Mouse (Mus musculus) midbrain, postnatal 0 days (tissue): ENCODE results near the gene Farp2. TPM values are rescaled to one million over a fixed set of nuclear protein-coding genes. Genes with fewer than 3 reads are reported as not detected.

Experiments
- ATAC-seq: fragments of 200-750 bp; cut with Nextera tagmentation; 2 replicates; pipeline ENCODE4 v1.8.0; 2017; ENCODE audit warnings: moderate number of reproducible peaks, mild to moderate bottlenecking, moderate TSS enrichment, moderate library complexity; ENCODE audit not compliant: low FRiP score
- DNase-seq: peaks from one replicate; pipeline ENCODE4 v3.0.0-alpha.2; 2015; ENCODE audit warnings: low spot score
- H3K27ac ChIP-seq: fragments of 300-500 bp; sonication (generic); 2 replicates; pipeline ENCODE4 v1.5.1; 2014; ENCODE audit warnings: low read depth, mild to moderate bottlenecking, low read length, mixed read lengths
- H3K27me3 ChIP-seq: fragments of 300-500 bp; sonication (generic); 2 replicates; pipeline ENCODE4 v1.6.1; 2014; ENCODE audit warnings: low read length, control low read depth, mixed read lengths; ENCODE audit not compliant: insufficient read depth
- H3K36me3 ChIP-seq: fragments of 300-500 bp; sonication (generic); 2 replicates; pipeline ENCODE4 v1.6.1; 2014; ENCODE audit warnings: low read length, control low read depth, mixed read lengths; ENCODE audit not compliant: insufficient read depth
- H3K4me1 ChIP-seq: fragments of 300-500 bp; sonication (generic); 2 replicates; pipeline ENCODE4 v1.6.1; 2014; ENCODE audit warnings: mild to moderate bottlenecking, control low read depth, antibody characterized with exemption, low read length, mixed read lengths; ENCODE audit not compliant: insufficient read depth
- H3K4me2 ChIP-seq: fragments of 300-500 bp; sonication (generic); 2 replicates; pipeline ENCODE4 v1.6.1; 2014; ENCODE audit warnings: low read depth, mild to moderate bottlenecking, low read length, mixed read lengths; ENCODE audit not compliant: poor library complexity, severe bottlenecking
- H3K4me3 ChIP-seq: fragments of 300-500 bp; sonication (generic); 2 replicates; pipeline ENCODE4 v1.5.1; 2014; ENCODE audit warnings: low read depth, mild to moderate bottlenecking, low read length, moderate library complexity
- H3K9ac ChIP-seq: fragments of 300-500 bp; sonication (generic); replicated peaks from 2 replicates; pipeline ENCODE4 v1.6.1; 2014; ENCODE audit warnings: mild to moderate bottlenecking, low read length, moderate library complexity, mixed read lengths; ENCODE audit not compliant: poor library complexity, severe bottlenecking
- H3K9me3 ChIP-seq: fragments of 300-500 bp; sonication (generic); 2 replicates; pipeline ENCODE4 v1.6.1; 2016; ENCODE audit warnings: low read length, control low read depth
- CTCF ChIP-seq: IDR thresholded peaks from 2 replicates; pipeline ENCODE4 v1.5.1; 2016; ENCODE audit warnings: antibody characterized with exemption, mild to moderate bottlenecking
- WGBS: fragments of 180-500 bp; shearing (Covaris S2); extraction: QIAGEN DNeasy Blood & Tissue Kit; methylation state at CpG from one replicate; pipeline ENCODE4 v1.1.7; 2014; 5-methylcytosine and 5-hydroxymethylcytosine counted together
- polyA plus RNA-seq: library from polyadenylated mRNA; unstranded; fragments of >200 nt; fragmentation: Nextera tagmentation; extraction: Ambion mirVana; gene quantifications from 2 replicates; pipeline ENCODE4 v1.2.1, GENCODE M21; 2015
- total RNA-seq: library from RNA; depleted of rRNA; stranded (reverse); fragments of >200 nt; gene quantifications from 2 replicates; pipeline ENCODE4 v1.2.3, GENCODE M21; 2014

Gene Farp2
- total and polyA plus RNA-seq, 2 experiments from 2014 or later: 2.2 to 7.8 TPM

- H3K36me3 ChIP-seq: no peaks in the 10 kb centered on the region
- no peak for ATAC-seq
Observed at GRCm38 (mm10) chr1:93593960-93594359, 82.1 kb downstream of the Farp2 start.

GRCm38 (mm10) chr1:93595916-93596315, 84.0 kb downstream of the Farp2 start:
- H3K4me2 ChIP-seq: no peak overlapping the region
- H3K4me1 ChIP-seq: no peaks in the 10 kb centered on the region
- WGBS: 64% methylated on average over 6 of the region's 6 CpGs
- H3K9me3 ChIP-seq: no peaks in the 10 kb centered on the region
- no peak for TF ChIP-seq CTCF
- DNase-seq (no peak), ATAC-seq (no peak)
- H3K4me3 ChIP-seq: no peak overlapping the region
- no peaks in the 10 kb centered on the region for H3K27me3 ChIP-seq
- no peak overlapping the region for H3K27ac ChIP-seq
- H3K36me3 ChIP-seq: no peaks in the 10 kb centered on the region
- no peak overlapping the region for H3K9ac ChIP-seq

More at GRCm38 (mm10) chr1:93593960-93594359, 82.1 kb downstream of the Farp2 start:
- Histone ChIP-seq H3K4me2 (no peak overlapping the region), H3K4me3 (no peak overlapping the region), H3K27ac (no peak overlapping the region), H3K9ac (no peak overlapping the region), H3K4me1 (no peaks in the 10 kb centered on the region), H3K27me3 (no peaks in the 10 kb centered on the region), H3K9me3 (no peaks in the 10 kb centered on the region)
- DNase-seq: no peak
- TF ChIP-seq CTCF: 0 out of 2 replicates have a peak, but pooled peaks have one; percentile 5

GRCm38 (mm10) chr1:93602911-93603310, 91.0 kb downstream of the Farp2 start:
- no peak for TF ChIP-seq CTCF
- ATAC-seq: no peak

GRCm38 (mm10) chr1:93603921-93604320, 92.0 kb downstream of the Farp2 start:
- Histone ChIP-seq H3K4me3 (no peak overlapping the region), H3K9ac (no peak overlapping the region), H3K36me3 (no peaks in the 10 kb centered on the region), H3K4me2 (no peak overlapping the region), H3K27me3 (no peaks in the 10 kb centered on the region), H3K9me3 (no peaks in the 10 kb centered on the region), H3K4me1 (no peaks in the 10 kb centered on the region), H3K27ac (no peak overlapping the region)
- DNase-seq (no peak), ATAC-seq (no peak)
- 94% methylated on average over 12 of the region's 12 CpGs for WGBS
- TF ChIP-seq CTCF: no peak

More at GRCm38 (mm10) chr1:93602911-93603310, 91.0 kb downstream of the Farp2 start:
- no peaks in the 10 kb centered on the region for H3K4me1 ChIP-seq
- no peaks in the 10 kb centered on the region for H3K27me3 ChIP-seq
- H3K27ac ChIP-seq: no peak overlapping the region
- no peak overlapping the region for H3K4me2 ChIP-seq
- H3K36me3 ChIP-seq: no peaks in the 10 kb centered on the region
- 83% methylated on average over 4 of the region's 4 CpGs for WGBS
- DNase-seq: no peak
- H3K4me3 ChIP-seq: no peak overlapping the region
- no peaks in the 10 kb centered on the region for H3K9me3 ChIP-seq
- H3K9ac ChIP-seq: no peak overlapping the region

- ATAC-seq: no peak
- no peaks in the 10 kb centered on the region for H3K4me1 ChIP-seq
- H3K9me3 ChIP-seq: no peaks in the 10 kb centered on the region
- no peak for TF ChIP-seq CTCF
- WGBS: 84% methylated on average over 14 of the region's 14 CpGs
- H3K36me3 ChIP-seq: no peaks in the 10 kb centered on the region
- no peak overlapping the region for H3K4me3 ChIP-seq
- H3K27ac ChIP-seq: no peak overlapping the region
- H3K27me3 ChIP-seq: no peaks in the 10 kb centered on the region
- no peak for DNase-seq
- H3K9ac ChIP-seq: no peak overlapping the region
- no peak overlapping the region for H3K4me2 ChIP-seq
Observed at GRCm38 (mm10) chr1:93607090-93608083, 95.5 kb downstream of the Farp2 start.

- DNase-seq (no peak), ATAC-seq (no peak)
- Histone ChIP-seq H3K27ac (no peak overlapping the region), H3K4me2 (no peak overlapping the region), H3K36me3 (no peaks in the 10 kb centered on the region), H3K4me3 (no peak overlapping the region), H3K9ac (no peak overlapping the region), H3K27me3 (no peaks in the 10 kb centered on the region), H3K4me1 (no peaks in the 10 kb centered on the region), H3K9me3 (no peaks in the 10 kb centered on the region)
- 81% methylated on average over 4 of the region's 4 CpGs for WGBS
- no peak for TF ChIP-seq CTCF
Observed at GRCm38 (mm10) chr1:93608696-93609245, 96.9 kb downstream of the Farp2 start.
